ENCODE assay signal across 22 mouse cellular contexts in genomic region chr19:25597717-25598232, GRCm38 (mm10). TPM values are rescaled to one million over a fixed set of nuclear protein-coding genes. Genes with fewer than 3 reads are reported as not detected.
DNase-seq lines count a peak whose midpoint lies in the region; ATAC-seq and TF ChIP-seq lines count a peak whose summit lies in the region.
"Had no signal": no experiment of that assay in that cellular context is flagged by ENCODE, and none has a peak within 500 bp of the region (broad histone marks: within the 10 kb centered on the region; RNA-seq: fewer than 3 reads in every experiment).

No protein-coding gene starts in this region.

- H3K4me1 ChIP-seq in forebrain, embryonic 11.5 days (replicated peaks; ENCODE audit: control insufficient read depth, insufficient read depth, low read length): no peaks in the 10 kb centered on the region
- no peaks in the 10 kb centered on the region for H3K4me1 ChIP-seq in forebrain, postnatal 0 days (ENCODE audit: insufficient read depth)
- H3K4me1 ChIP-seq in embryonic facial prominence, embryonic 15.5 days: no peaks in the 10 kb centered on the region
- no peaks in the 10 kb centered on the region for H3K4me1 ChIP-seq in heart, adult 2 months (ENCODE audit: control insufficient read depth, insufficient read depth, low read length)
- H3K4me1 ChIP-seq: heart, embryonic 15.5 days; hindbrain, embryonic 13.5 days had no signal

- no peak overlapping the region for H3K4me2 ChIP-seq in forebrain, embryonic 11.5 days (ENCODE audit: low read depth, low read length, severe bottlenecking)
- H3K4me2 ChIP-seq in forebrain, postnatal 0 days (ENCODE audit: low read depth): no peak overlapping the region
- no peak overlapping the region for H3K4me2 ChIP-seq in embryonic facial prominence, embryonic 15.5 days (replicated peaks)
- H3K4me2 ChIP-seq: heart, embryonic 11.5 days; heart, embryonic 15.5 days; hindbrain, embryonic 13.5 days had no signal

- peaks cover 24% of the 10 kb centered on the region for H3K27me3 ChIP-seq in forebrain, embryonic 11.5 days (ENCODE audit: control insufficient read depth, insufficient read depth, low read length)
- peaks cover 47% of the 10 kb centered on the region for H3K27me3 ChIP-seq in forebrain, postnatal 0 days (ENCODE audit: insufficient read depth, low read length)
- H3K27me3 ChIP-seq in embryonic facial prominence, embryonic 15.5 days: peaks cover 64% of the 10 kb centered on the region
- peaks cover 9% of the 10 kb centered on the region for H3K27me3 ChIP-seq in heart, adult 2 months (ENCODE audit: control insufficient read depth, insufficient read depth, low read length)
- H3K27me3 ChIP-seq: CH12.LX had no signal

- no peaks in the 10 kb centered on the region for H3K79me2 ChIP-seq in heart, adult 2 months (replicated peaks; ENCODE audit: control insufficient read depth, insufficient read depth, low read length)

- TF ChIP-seq POLR2A in heart, adult 2 months (IDR thresholded peaks at IDR 0.05; ENCODE audit: insufficient read depth, low read depth, low read length): no peak

- H3K4me3 ChIP-seq in forebrain, embryonic 11.5 days (ENCODE audit: low read depth, low read length): no peak overlapping the region
- H3K4me3 ChIP-seq in forebrain, postnatal 0 days (ENCODE audit: low read depth, low read length): no peak overlapping the region
- H3K4me3 ChIP-seq in embryonic facial prominence, embryonic 15.5 days (replicated peaks): no peak overlapping the region
- no peak overlapping the region for H3K4me3 ChIP-seq in heart, adult 2 months
- H3K4me3 ChIP-seq: heart, embryonic 15.5 days; hindbrain, embryonic 13.5 days had no signal

- no peaks in the 10 kb centered on the region for H3K9me3 ChIP-seq in forebrain, embryonic 11.5 days (ENCODE audit: control insufficient read depth, low read length)
- no peaks in the 10 kb centered on the region for H3K9me3 ChIP-seq in forebrain, postnatal 0 days (ENCODE audit: low read length)
- H3K9me3 ChIP-seq in embryonic facial prominence, embryonic 15.5 days (replicated peaks): no peaks in the 10 kb centered on the region
- H3K9me3 ChIP-seq: heart, embryonic 15.5 days; hindbrain, embryonic 13.5 days had no signal

- H3K36me3 ChIP-seq in forebrain, embryonic 11.5 days (ENCODE audit: control insufficient read depth, insufficient read depth, low read length): no peaks in the 10 kb centered on the region
- H3K36me3 ChIP-seq in forebrain, postnatal 0 days (ENCODE audit: insufficient read depth): no peaks in the 10 kb centered on the region
- H3K36me3 ChIP-seq in embryonic facial prominence, embryonic 15.5 days: no peaks in the 10 kb centered on the region
- H3K36me3 ChIP-seq in heart, adult 2 months (ENCODE audit: control insufficient read depth, insufficient read depth, low read length): no peaks in the 10 kb centered on the region
- H3K36me3 ChIP-seq: heart, embryonic 15.5 days; hindbrain, embryonic 13.5 days had no signal

- intact Hi-C loops in heart, adult 2 months (cut with DNase I): no loop called here

- H3K27ac ChIP-seq in forebrain, embryonic 11.5 days (ENCODE audit: low read depth, low read length): no peak overlapping the region; the same call in 1 of the 2 replicates
- no peak overlapping the region for H3K27ac ChIP-seq in forebrain, postnatal 0 days (ENCODE audit: low read depth, low read length)
- no peak overlapping the region for H3K27ac ChIP-seq in embryonic facial prominence, embryonic 15.5 days (replicated peaks)
- H3K27ac ChIP-seq in heart, adult 2 months: no peak overlapping the region
- H3K27ac ChIP-seq: heart, embryonic 15.5 days; hindbrain, embryonic 13.5 days; hindbrain, postnatal 0 days had no signal

- H3K9ac ChIP-seq in forebrain, embryonic 11.5 days (ENCODE audit: low read length): no peak overlapping the region
- no peak overlapping the region for H3K9ac ChIP-seq in forebrain, postnatal 0 days
- H3K9ac ChIP-seq in embryonic facial prominence, embryonic 15.5 days: no peak overlapping the region
- no peak overlapping the region for H3K9ac ChIP-seq in heart, adult 2 months (ENCODE audit: low read depth, low read length)
- H3K9ac ChIP-seq: heart, embryonic 15.5 days; hindbrain, embryonic 13.5 days had no signal

- TF ChIP-seq EP300 in heart, adult 2 months (IDR thresholded peaks at IDR 0.05; ENCODE audit: insufficient read depth, low read depth, low read length): no peak

- 50% methylated on average over 3 of the region's 3 CpGs for WGBS in forebrain, embryonic 11.5 days
- 50% methylated on average over 3 of the region's 3 CpGs for WGBS in forebrain, postnatal 0 days
- 60% methylated on average over 3 of the region's 3 CpGs for WGBS in embryonic facial prominence, embryonic 15.5 days
- WGBS in heart, adult 2 months: 75% methylated on average over 3 of the region's 3 CpGs

- ATAC-seq in forebrain, embryonic 11.5 days (replicated peaks; ENCODE audit: low FRiP score): 0 out of 2 replicates have a peak, but pooled peaks have one; percentile 19
- no peak for ATAC-seq in forebrain, postnatal 0 days
- ATAC-seq in embryonic facial prominence, embryonic 15.5 days (ENCODE audit: insufficient number of reproducible peaks, low FRiP score, low TSS enrichment, low read depth): 0 out of 2 replicates have a peak, but pooled peaks have one; percentile 51
- ATAC-seq: hindbrain, postnatal 0 days had no signal

- DNase-seq in forebrain, embryonic 11.5 days (ENCODE audit: low spot score): no peak
- no peak for DNase-seq in forebrain, postnatal 0 days
- DNase-seq in R1 (ENCODE audit: low read depth, low spot score): peak; percentile 54
- no peak for DNase-seq in testis, postnatal 10 days (ENCODE audit: low spot score)
- DNase-seq in heart, adult 2 months: no peak
- DNase-seq: adrenal gland, postnatal 10 days; cerebellum, adult 11 months; cerebellum, adult 8-10 months; cerebellum, postnatal 25 days; gastrocnemius, postnatal 36 days; heart, adult 18-20 months; heart, postnatal 14 days; kidney, adult 11 months had no signal

- no peak for TF ChIP-seq CTCF in forebrain, postnatal 0 days (IDR thresholded peaks at IDR 0.05; ENCODE audit: low read depth)
- no peak for TF ChIP-seq CTCF in heart, adult 2 months (IDR thresholded peaks at IDR 0.05)

RNA-seq across cellular contexts. Expression of gene Dmrt3, which starts 12.3 kb away (rescaled TPM):
- polyA plus RNA-seq in forebrain, embryonic 11.5 days (2014; fragmentation: Nextera tagmentation; extraction: Ambion mirVana): 21.8 and 23.8 TPM in 2 replicates
- 1.5 and 1.8 TPM in 2 replicates for total RNA-seq in forebrain, postnatal 0 days (2014; rRNA removed)
- polyA plus RNA-seq in forebrain, postnatal 0 days (2015; fragmentation: Nextera tagmentation; extraction: Ambion mirVana): 1.5 and 2.1 TPM in 2 replicates
- polyA plus RNA-seq in embryonic facial prominence, embryonic 15.5 days (2015; fragmentation: Nextera tagmentation; extraction: Ambion mirVana): 2.8 and 4.2 TPM in 2 replicates
- not detected for total RNA-seq in heart, adult 2 months (2021)
- 0.37 TPM in 1 of 2 replicates, not detected in the other for polyA plus RNA-seq in heart, adult 2 months (2012; rRNA removed)
- total RNA-seq: adrenal gland, postnatal 10 days; adrenal gland, postnatal 4 days; CH12.LX; gastrocnemius, adult 8-10 months; gastrocnemius, postnatal 36 days; heart, postnatal 14 days; hematopoietic stem cell, adult 5-6 weeks had no signal
